Mouse (Mus musculus) lung, postnatal 14 days (tissue): ENCODE data around the gene Clec4e.
"Not testable (repeated sequence)": the region's sequence is repeated elsewhere in the genome, so short reads cannot be mapped to it uniquely, and the experiment has no call there.

Experiments
- DNase-seq: peaks from one replicate; pipeline ENCODE4 v3.0.0; 2021

Gene Clec4e

DNA sequence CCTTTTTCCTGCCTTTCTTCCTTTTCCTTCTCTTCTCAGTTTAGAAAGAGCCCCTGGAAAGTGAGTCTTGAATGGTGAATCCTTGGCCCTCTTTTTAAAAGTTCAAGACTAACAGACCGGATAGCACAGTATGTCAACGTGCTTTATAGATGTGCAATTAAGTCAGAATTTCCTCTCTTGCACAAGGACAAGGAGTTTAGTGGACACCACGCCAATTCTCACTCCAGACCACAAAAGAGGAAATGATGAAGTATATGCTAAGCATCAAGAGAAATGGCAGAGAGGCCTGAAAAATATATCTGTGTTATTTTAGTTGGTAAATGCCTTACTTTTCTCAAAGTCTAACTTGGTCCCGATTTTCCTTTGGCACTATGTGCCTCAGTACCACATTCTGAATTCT is at the start of gene Clec4e:
Gene Clec4e (minus strand): TSS at position 118 of the 400 bp plus-strand sequence.
- DNase-seq: no peak

DNA sequence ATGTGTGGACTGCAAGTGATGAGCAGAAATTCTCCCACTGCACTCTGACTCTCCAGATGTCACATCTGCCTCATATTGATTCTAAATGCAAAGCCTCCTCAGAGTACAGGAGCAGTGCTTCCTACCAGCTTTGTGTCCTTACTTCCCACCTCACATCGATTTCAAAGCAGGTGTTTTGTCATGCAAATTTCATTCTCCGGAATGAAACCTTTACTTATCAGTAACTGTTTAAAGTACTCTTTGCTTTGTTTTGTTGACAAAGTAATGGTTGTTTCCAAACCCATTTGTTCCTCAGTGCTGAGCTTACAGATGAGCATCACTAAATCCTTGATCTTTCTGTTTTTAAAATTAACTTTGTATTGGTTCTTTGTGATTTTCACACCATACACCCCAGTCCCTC is 42.8 kb upstream of the Clec4e start:
- DNase-seq: no peak

DNA sequence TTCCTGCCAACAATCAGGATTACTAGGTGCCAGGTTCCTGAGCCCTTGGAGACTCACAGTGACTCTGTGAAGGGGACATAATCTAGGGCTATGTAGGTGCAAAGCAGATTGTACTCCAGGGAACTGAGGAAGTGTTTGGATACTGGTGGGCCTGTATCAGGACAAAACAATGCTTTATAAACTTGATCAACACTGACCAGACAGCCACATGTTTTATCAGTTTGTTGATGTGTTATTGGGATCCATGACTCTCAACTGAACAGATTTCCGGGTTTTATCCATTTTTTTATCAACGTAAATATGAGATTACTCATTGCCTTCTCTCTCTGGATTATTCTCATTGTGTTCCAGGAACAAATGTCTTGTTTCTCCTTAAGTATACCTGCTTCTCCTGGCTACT is 18.4 kb upstream of the Clec4e start, which contains the start of gene Vmn2r19:
Gene Vmn2r19 (plus strand): TSS at position 301 of the 400 bp plus-strand sequence.
- DNase-seq: no peak

DNA sequence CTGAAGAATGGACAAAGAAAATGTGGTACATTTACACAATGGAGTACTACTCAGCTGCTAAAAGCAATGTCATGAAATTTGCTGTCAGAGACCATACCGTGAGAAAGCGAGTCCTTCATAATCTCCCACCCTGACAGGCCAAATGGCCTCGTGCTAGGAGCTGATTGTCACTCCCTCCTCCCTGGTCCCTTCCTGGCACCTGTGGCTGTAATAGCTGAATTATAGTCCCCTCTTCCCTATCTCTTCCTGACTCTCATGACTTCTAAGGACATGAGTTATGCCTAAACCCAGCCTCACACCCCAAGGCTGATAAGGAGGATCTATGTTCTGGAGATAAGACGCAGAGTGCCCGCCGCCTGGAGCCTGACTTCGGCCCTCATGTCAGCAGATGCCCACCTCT is 16.6 kb upstream of the Clec4e start:
- not testable (repeated sequence) for DNase-seq

DNA sequence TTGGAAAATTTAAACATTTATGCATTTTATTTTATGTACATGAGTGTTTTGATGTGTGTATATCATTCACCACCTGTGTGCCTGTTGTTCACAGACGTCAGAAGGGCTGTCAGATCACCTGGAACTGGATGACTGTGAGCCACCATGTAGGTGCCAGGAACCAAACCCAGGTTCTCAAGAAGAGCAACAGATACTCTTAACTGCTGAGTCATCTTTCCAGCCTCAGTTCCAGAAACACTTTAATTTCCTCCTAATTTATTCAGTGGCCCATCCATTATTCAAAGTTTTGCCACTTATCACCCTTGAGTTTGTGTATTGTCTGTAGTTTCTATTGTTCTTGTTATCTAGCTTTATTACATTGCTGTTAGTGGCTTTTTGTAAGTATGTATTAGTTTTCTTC is 7.0 kb upstream of the Clec4e start:
- DNase-seq: no peak

DNA sequence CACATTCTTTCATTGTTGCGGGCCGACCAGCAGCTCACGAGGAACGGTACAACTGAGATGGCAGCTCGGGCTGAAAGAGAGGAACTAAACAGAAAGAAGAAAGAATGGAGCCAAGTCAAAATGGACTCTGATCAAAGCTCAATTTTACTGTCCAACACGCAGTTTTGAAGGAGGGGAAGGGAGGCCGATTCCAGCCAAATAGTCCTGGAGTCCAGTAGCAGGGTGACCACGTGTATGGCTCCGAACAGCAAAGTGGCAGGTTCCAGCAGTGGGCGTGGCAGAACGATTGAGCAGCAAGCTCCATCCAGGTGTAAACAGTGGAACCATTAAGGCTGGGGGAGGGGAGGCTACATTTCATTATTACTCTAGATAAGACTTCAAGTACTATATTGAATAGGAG is 3.8 kb upstream of the Clec4e start:
- not testable (repeated sequence) for DNase-seq

DNA sequence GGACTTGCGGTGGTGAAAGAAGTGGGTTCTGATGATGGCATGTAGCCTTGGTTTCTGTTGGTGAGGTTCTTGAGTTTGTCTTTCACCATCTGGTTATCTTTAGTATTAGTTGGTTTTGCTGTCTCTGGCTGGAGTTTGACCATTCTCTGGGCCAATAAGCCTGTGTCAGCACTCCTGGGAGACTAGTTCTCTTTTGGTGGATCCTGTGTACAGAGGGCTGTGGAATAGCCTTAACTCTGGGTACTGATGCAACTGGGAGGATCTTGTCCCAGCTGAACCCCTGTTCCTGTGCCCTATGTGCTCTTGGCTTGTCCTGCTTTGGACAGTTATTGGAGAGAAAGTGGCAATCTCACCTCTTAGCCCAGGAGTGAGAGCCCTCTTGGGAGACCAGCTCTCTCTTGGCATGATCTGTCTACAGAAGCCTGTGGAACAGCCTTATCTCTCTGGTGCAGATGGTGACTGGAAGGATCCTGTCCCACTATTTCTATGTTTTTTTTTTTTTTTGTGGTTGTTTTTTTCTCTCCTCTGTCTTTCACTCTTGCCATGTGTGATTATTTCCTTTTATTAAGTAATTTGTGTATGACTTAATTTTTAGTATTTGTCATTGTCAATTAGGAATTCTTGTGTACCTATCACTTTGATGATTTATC is 3.2 kb upstream of the Clec4e start:
- no peak for DNase-seq

DNA sequence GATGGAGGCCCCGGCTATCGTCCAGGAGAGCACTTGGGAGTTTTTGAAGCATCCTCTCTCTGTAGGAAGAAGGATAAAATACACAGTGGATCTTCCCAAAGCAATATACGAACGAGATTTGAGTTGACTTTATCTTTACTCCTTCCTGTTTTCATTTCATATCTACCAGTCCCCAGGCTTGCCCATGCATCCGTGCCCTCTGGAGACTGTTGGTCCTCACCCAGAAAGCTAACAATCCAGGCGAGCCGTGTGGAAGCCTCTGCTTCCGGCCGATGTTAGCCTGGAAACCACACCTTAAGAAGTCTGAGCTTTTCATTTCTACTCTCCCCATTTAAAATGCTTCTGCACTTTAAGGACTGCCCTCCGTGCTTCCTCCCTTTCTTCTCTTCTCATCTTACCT is 739 bp downstream of the Clec4e start:
- no peak for DNase-seq

DNA sequence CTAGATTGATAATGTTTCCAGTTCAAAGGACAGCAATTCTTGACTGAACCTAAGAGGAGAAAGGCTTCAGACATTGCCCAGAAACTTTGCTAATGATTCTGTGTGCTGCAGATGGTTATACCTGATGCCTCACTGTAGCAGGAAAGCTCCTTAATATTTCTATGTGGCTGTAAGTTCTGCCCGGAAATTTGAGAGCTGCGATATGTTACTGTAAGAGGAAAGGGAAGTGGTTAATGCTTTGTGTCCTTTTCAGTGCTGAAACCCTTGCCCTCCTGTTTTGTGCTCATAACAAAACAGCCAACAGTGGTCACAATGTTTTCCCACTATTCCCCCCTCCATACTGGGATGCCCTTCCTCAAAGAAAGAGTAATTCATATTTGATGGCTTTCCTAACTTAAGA is 3.4 kb downstream of the Clec4e start:
- DNase-seq: no peak

DNA sequence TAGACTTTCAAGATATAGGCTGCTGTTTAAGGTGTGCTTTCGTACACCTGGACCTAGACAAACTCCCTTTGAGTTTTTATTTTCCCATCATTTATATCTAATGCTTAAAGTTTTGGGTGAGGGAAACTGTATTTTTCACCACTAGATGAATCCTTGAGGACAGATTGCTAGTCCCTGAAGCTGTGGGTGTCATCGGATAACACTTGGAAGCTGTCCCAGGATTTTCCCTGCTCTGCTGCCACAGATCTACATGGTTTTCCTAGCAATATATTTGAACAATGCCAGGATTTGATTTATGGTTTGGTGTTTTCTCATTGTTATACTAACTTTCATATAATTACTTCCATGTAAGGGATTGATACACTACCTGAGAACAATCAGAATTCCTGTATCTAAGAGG is 10.2 kb downstream of the Clec4e start:
- DNase-seq: no peak

DNA sequence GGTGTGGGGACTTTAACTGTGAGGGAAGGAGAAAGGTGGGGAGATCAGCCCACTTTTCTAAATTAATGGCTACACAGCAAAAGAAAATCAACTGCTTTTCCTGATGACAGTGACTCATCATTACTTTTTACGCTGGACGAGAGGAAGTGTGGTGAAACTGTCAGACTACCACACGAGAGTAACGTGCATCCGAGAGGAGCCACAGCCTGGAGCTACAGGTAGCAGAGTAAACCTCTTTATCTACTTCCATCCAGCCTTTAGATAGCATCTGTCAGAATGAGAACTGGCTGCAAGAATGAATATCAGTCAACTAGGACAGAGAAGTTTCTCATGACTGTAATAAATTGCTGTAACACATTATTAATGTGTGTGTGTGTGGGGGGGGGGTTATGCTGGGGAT is 22.7 kb downstream of the Clec4e start:
- no peak for DNase-seq

DNA sequence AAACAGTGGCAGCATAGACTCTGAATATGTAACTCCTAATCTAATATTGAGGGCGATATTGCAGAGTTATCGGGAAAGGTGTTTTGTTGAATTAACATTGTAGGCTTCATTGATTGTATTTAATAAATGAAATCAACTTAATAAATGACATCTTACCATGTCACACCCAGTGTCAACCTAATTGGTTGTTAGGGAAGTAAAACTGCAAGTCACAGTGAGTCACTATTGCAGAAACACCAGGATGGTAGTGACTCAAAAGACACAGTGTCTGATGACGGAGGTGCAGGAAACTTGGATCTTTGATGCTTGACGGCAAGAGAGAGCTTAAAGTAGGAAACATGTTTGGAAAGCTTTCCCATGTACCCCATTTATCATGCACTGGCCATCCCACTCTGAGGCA is 23.9 kb downstream of the Clec4e start:
- DNase-seq: no peak

DNA sequence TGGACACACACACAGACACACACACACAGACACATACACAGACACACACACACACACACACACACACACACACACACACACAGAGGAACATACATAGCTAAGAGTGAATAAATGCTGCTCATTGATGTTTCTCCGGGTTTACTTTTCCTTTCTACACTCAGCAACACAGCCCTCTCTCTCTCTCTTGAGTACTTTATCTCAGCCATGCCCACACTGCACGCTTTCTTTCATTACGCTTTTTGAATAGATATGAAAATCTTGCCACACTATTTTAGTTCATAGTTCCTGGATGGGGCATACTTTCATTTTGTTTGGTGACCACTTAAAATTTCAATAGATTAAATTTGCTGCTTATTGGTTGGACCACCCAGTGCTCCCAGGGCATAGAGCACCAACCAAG is 25.5 kb downstream of the Clec4e start:
- no peak for DNase-seq

DNA sequence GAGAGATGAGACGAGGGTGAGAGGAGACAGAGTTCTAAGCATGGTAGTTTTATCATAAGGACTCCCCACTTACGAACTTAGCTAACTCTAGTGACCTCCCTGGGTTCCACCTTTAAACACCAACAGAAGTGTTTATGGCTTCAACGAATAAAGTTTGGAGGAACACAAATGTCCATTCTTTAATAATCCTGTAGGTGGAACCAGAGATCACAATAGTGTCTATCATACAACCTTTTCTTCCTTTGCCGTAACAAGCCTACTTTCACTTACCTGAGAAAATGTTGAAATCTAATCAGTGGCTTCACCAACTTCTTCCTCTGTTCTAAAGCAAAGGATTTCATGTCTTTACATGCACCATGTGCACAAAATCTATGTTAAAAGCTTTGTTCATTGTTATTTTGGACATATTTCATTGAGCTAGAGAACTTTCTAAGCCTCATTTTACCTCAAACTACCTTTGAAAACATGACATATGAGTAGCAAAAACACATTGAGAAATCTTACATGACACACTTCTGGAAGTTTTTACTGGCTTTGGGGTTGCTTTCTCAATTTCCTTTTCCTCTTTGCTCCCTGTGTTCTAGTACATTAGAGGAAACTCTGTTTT is 28.0 kb downstream of the Clec4e start, which contains the start of gene Clec4d:
Gene Clec4d (plus strand): TSS at position 557 of the 607 bp plus-strand sequence.
- no peak for DNase-seq

DNA sequence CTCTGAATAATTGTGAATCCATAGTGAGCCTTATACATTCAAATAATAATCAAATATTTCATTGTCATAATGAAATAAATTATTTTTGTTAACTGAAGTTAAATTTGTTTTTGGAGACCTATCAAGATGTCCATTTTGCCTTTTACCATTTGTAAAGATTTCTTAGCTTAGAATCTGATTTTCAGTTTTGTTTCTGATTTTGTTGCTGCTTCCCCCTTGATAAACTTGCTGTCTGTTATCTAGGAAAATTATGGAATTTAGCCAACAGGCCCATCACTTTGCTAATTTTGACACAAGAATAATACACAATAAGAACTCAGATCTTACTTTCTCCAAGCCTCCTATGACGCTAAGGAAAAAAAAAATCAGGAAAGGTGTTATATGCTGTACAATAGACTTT is 28.8 kb downstream of the Clec4e start:
- DNase-seq: no peak

DNA sequence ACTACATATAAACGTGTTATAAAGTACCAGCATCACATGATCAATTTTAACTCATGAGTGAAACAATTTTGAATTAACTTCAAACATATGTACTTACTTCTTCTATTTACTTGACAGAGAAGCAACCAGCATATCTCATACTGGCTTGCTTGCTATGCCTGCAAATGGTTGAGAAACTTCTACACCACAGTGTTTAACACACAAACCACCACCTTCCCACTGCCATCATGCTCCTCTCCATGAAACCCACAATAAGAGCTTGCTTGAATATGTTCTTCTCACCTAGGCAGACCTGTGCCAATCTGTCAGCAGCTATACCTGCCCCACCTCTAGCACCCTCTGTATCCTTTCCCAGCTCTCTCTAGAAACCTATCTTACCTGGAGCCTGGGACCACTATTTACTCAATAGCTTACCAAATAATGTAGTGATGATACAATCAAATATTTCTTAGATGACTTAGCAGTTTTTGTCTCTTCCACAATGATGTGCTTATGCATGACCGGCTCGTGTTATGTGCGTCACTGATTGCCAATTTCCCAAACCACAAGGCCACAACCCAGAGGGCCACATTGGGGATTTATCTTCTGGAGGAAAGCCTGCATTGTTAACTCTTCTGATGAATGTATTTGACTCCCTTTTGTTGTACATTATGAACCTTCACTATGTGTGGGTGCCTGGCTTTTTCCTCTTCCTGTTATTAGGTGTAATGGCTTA is 29.6 kb downstream of the Clec4e start:
- no peak for DNase-seq

DNA sequence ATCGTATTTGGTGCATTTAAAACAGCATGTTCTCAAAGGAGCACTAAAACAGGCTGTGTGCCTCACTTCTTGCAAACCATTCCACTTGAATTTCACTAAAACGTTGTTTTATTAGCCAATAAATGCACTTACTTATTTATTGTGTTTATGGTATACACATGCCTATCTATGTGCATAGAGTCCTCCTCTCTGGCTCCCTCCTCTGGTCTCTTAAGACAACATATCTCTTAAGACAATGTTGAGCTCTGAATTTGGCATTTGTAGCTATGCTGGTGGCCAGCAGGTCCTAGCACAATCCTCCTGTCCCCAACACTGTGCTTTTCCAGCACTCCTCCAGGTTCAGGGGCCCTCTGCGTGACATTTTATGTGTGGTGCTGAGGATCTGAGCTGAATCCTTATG is 30.7 kb downstream of the Clec4e start:
- DNase-seq: no peak

DNA sequence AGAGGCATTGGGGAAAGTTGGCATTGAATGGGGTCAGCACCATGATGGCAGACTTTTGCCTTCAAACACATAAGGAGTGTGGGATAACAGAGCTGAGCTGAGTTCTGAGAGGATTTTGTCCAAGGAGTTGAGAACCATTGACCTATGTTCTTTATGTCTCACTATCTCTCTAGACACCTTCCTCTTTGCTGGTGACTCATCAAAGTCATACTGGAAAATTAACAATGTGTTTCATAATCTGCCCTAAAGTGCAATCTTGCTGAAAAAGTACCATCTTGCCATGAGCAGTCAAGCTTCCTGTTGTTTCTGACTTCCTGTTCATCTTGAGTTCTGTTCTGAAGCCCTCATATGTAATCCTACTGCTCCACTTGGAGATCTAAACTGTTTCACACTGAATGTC is 36.9 kb downstream of the Clec4e start:
- DNase-seq: no peak

DNA sequence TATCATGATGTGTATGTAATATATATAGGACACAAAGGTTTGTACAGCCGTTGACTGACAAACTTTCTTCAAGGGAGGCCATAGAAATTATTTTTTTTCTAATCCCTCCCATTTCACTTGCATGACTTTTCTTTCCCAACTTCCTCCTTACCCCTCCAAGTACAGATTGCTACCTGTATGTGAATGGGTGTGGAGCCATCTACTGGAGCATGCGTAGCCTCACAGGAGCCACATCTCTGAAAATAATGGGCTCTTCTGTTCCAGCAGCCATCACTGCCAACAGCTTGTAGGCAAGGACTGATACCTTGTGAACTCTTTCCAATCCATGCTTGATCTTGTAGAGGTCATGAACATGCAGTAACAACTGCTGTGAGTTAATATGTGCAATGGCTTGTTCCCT is 40.8 kb downstream of the Clec4e start:
- DNase-seq: not testable (repeated sequence)

DNA sequence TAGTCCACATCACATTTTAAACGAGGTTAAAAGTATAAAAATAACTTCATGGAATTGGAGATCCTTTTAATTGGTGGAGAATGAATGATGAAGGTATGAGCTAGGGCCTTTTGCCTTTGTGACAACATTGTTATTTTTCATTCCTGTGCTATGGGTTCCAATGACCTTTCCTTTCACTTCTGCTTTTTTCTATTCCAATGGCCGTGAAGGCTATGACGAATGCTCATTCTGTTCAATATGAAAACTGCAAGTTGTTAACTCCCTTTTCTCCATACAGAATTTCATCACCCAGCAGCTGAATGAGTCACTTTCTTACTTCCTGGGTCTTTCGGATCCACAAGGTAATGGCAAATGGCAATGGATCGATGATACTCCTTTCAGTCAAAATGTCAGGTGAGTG is 45.5 kb downstream of the Clec4e start:
- no peak for DNase-seq

DNA sequence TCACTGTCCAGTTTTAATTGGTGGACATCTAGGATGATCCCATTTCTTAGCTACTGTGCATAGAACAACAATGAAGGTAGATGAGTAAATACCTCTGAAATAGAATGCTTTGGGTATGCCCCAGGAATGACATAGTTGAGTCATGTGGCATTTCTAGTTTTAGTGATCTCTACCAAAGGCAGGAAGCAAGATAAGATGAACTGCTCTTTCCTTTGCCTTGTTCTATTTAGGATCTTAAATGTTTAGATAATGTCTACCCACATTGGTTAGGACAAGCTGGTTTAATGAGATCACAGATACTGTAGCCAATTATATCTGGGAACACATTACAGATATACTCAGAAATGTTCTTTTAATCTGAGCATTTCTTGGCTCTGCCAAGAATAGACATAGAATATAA is 52.1 kb downstream of the Clec4e start:
- DNase-seq: no peak
